Mouse (Mus musculus): ENCODE results near the gene Lhx8.

DNA sequence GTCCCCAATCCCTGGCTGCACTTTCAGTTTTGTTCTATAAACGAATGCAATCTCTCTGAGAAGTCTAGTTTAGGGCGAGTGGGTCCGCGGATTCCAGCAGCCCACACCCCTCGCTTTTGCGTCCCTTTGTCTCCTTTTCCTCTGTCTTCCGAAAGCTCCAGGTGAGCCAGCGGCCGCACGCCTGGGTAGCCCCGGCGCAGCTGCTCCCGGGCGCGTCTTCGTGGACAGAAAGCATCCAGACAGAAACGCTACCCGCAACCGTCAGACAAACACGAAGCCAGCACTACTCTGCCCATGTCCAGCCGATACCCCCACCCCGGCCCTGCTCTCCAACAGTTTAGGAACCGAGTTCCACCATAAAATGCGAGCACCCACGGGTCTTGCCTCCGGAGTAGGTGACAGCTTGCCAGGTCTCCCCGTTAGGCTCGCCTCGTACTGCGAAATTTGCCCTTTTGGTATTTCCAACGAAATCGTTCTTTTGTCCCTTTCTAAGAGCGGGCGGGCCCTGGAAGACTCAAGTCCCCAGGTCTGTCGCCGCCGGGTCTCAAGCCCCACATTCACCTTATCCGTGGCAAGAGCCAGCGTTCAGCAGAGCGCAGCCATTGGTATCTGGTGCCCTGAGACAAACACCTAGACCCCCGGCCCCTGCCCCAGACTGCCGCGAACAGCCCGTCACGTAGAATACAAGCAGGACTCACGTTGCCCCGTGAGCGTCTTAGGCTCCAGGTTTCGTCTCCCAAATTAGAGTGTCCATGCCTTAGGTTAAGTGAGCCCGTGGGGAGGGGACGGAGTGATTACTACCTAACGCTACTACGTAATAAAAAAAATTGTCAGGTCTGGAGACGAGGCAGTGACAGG, 907 bp downstream of the Lhx8 start:
- TF ChIP-seq POLR2A (IDR thresholded peaks at IDR 0.05; ENCODE audit: low read depth, low read length) (no peak), CTCF (IDR thresholded peaks at IDR 0.05; ENCODE audit: extremely low read depth, insufficient read depth, insufficient read length, insufficient replicate concordance) (no peak)
